Mouse (Mus musculus) cortical plate, adult 2 months (tissue): ENCODE results near the gene Gm3164.
"Not testable (repeated sequence)": the region's sequence is repeated elsewhere in the genome, so short reads cannot be mapped to it uniquely, and the experiment has no call there.

ENCODE experiments used
- CTCF ChIP-seq: fragments of 200-500 bp; IDR thresholded peaks from 2 replicates; pipeline ENCODE4 v1.5.1; 2011; ENCODE audit warnings: mild to moderate bottlenecking, control low read depth, low read length; ENCODE audit not compliant: insufficient read depth; ENCODE audit errors: extremely low read depth
- POLR2A ChIP-seq: fragments of 200-500 bp; IDR thresholded peaks from 2 replicates; pipeline ENCODE4 v1.6.1; 2011; ENCODE audit warnings: mild to moderate bottlenecking, low read length, control low read depth; ENCODE audit not compliant: insufficient read depth; ENCODE audit errors: extremely low read depth

- TF ChIP-seq CTCF, POLR2A: not testable (repeated sequence)
Observed at GRCm38 (mm10) chr14:4481445-4481844, 66.2 kb downstream of the Gm3164 start, which contains the start of gene Gm3182.
